Mouse (Mus musculus) midbrain, embryonic 12.5 days (tissue): ENCODE data around the gene Mettl8. TPM values are rescaled to one million over a fixed set of nuclear protein-coding genes. Genes with fewer than 3 reads are reported as not detected.

Source experiments
- ATAC-seq: fragments of 200-750 bp; cut with Nextera tagmentation; 2 replicates; pipeline ENCODE4 v1.8.0; 2017; ENCODE audit warnings: low read depth, moderate TSS enrichment, moderate library complexity; ENCODE audit not compliant: low FRiP score
- H3K27ac ChIP-seq: fragments of 300-500 bp; sonication (generic); replicated peaks from 2 replicates; pipeline ENCODE4 v1.5.1; 2016; ENCODE audit warnings: mild to moderate bottlenecking
- H3K27me3 ChIP-seq: fragments of 300-500 bp; sonication (generic); 2 replicates; pipeline ENCODE4 v1.6.1; 2016; ENCODE audit warnings: mild to moderate bottlenecking
- H3K36me3 ChIP-seq: fragments of 300-500 bp; sonication (generic); 2 replicates; pipeline ENCODE4 v1.6.1; 2016
- H3K4me1 ChIP-seq: fragments of 300-500 bp; sonication (generic); 2 replicates; pipeline ENCODE4 v1.6.1; 2016
- H3K4me2 ChIP-seq: fragments of 300-500 bp; sonication (generic); replicated peaks from 2 replicates; pipeline ENCODE4 v1.6.1; 2016; ENCODE audit warnings: mild to moderate bottlenecking, moderate library complexity
- H3K4me3 ChIP-seq: fragments of 300-500 bp; sonication (generic); 2 replicates; pipeline ENCODE4 v1.5.1; 2016; ENCODE audit warnings: mild to moderate bottlenecking
- H3K9ac ChIP-seq: fragments of 300-500 bp; sonication (generic); replicated peaks from 2 replicates; pipeline ENCODE4 v1.6.1; 2016; ENCODE audit warnings: mild to moderate bottlenecking, moderate library complexity
- H3K9me3 ChIP-seq: fragments of 300-500 bp; sonication (generic); 2 replicates; pipeline ENCODE4 v1.6.1; 2016; ENCODE audit warnings: mild to moderate bottlenecking
- WGBS: fragments of 180-500 bp; shearing (Covaris S2); methylation state at CpG from one replicate; pipeline ENCODE4 v1.1.7; 2016; 5-methylcytosine and 5-hydroxymethylcytosine counted together
- polyA plus RNA-seq: library from polyadenylated mRNA; unstranded; fragments of >200 nt; fragmentation: Nextera tagmentation; extraction: Ambion mirVana; gene quantifications from 2 replicates; pipeline ENCODE4 v1.2.1, GENCODE M21; 2016

The Mettl8 gene
- polyA plus RNA-seq, 1 experiment from 2014 or later: 19.9 TPM

DNA sequence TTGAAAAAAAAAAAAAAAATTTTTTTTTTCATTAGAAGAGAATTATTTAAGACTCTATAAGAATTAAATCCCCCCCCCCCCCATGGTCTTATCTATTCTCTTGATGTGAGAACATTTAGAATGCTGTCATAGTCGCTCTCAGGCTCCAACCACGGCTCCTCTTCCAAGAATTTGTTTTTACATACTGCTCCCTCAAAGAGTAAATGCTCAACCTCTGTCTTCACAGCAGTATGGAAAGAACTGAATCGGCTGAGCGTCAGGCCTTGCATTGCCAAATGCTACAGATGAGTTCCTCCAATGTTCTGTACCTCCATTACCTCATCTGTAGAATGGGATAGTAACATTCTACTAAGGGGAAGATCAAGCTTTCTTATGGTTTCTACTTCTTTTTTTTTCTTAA is 16.2 kb upstream of the Mettl8 start:
- WGBS: 98% methylated on average over 4 of the region's 4 CpGs
- H3K4me2 ChIP-seq: no peak overlapping the region
- H3K9me3 ChIP-seq: no peaks in the 10 kb centered on the region
- no peak overlapping the region for H3K4me3 ChIP-seq
- no peak overlapping the region for H3K9ac ChIP-seq
- no peak overlapping the region for H3K27ac ChIP-seq
- H3K27me3 ChIP-seq: no peaks in the 10 kb centered on the region
- H3K36me3 ChIP-seq: peaks cover 10% of the 10 kb centered on the region
- H3K4me1 ChIP-seq: no peaks in the 10 kb centered on the region
- ATAC-seq: no peak

- peak overlapping the region; percentile 78 for H3K9ac ChIP-seq
- peak overlapping the region; percentile 95 for H3K27ac ChIP-seq
- no peaks in the 10 kb centered on the region for H3K9me3 ChIP-seq
- no peaks in the 10 kb centered on the region for H3K27me3 ChIP-seq
- peak overlapping the region; percentile 62 for H3K4me2 ChIP-seq
- ATAC-seq: no peak
- peaks cover 15% of the 10 kb centered on the region for H3K4me1 ChIP-seq
- H3K4me3 ChIP-seq: peak overlapping the region; percentile 79
- 14% methylated on average over 21 of the region's 21 CpGs for WGBS
- peaks cover 22% of the 10 kb centered on the region; the same call in 1 of the 2 replicates for H3K36me3 ChIP-seq
Observed at GRCm38 (mm10) chr2:71056115-71056835, 892 bp upstream of the Mettl8 start.

DNA sequence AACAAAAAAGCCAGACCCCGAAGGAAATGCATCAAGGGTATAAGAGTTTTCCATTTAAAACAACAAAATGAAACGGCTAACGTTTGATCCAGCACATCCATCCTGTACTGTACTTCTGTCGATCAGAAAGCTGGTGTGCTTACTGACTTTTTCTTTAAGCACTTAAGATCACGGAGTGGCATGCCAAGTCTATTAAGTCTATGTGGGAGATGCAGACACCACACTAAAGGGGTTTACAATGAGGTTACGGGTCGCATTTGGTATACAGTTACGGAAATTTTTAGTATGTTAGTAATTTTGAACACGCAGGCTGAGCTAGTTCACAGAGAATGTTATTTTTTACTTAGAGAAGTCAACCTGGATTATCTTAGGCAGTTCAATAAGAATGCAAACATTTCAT is 667 bp downstream of the Mettl8 start:
- peak overlapping the region; percentile 79 for H3K4me3 ChIP-seq
- peaks cover 15% of the 10 kb centered on the region for H3K4me1 ChIP-seq
- no peak for ATAC-seq
- peaks cover 16% of the 10 kb centered on the region; the same call in 1 of the 2 replicates for H3K36me3 ChIP-seq
- H3K9ac ChIP-seq: peak overlapping the region; percentile 67
- no peaks in the 10 kb centered on the region for H3K27me3 ChIP-seq
- H3K4me2 ChIP-seq: peak overlapping the region; percentile 66
- H3K27ac ChIP-seq: no peak overlapping the region
- no peaks in the 10 kb centered on the region for H3K9me3 ChIP-seq
- 64% methylated on average over 9 of the region's 9 CpGs for WGBS

- H3K27me3 ChIP-seq: no peaks in the 10 kb centered on the region
- no peaks in the 10 kb centered on the region for H3K36me3 ChIP-seq
- no peak overlapping the region for H3K27ac ChIP-seq
- H3K4me1 ChIP-seq: peaks cover 15% of the 10 kb centered on the region
- ATAC-seq: no peak
- H3K9ac ChIP-seq: no peak overlapping the region
- no peak overlapping the region for H3K4me2 ChIP-seq
- WGBS: 92% methylated on average over 7 of the region's 7 CpGs
- H3K4me3 ChIP-seq: no peak overlapping the region
- no peaks in the 10 kb centered on the region for H3K9me3 ChIP-seq
Observed at GRCm38 (mm10) chr2:71050511-71050910, 4.9 kb downstream of the Mettl8 start.

DNA sequence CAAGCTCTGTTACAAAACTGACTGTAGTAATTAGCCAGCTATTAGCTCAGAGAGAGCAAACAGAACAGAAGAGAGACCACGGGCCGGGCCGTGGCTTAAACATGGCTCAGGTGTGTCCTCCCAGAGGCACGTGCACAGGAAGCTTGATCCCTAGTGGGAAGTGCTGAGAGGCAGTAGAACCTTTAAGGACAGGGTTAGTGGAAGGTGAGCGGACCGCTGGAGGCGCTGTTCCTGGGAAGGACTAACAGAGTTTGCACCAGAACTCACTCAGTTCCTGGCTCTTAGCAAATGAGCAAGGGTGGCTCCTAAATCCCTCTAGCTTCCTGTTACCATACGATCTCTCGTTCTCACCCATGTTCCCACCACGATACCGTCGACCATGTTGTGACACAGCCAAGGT is 6.5 kb downstream of the Mettl8 start:
- ATAC-seq: no peak
- no peak overlapping the region for H3K27ac ChIP-seq
- H3K4me2 ChIP-seq: no peak overlapping the region
- no peaks in the 10 kb centered on the region for H3K9me3 ChIP-seq
- H3K4me3 ChIP-seq: no peak overlapping the region
- 81% methylated on average over 12 of the region's 12 CpGs for WGBS
- H3K4me1 ChIP-seq: 0 out of 2 replicates have a peak, but pooled peaks cover 5% of the 10 kb centered on the region
- H3K27me3 ChIP-seq: no peaks in the 10 kb centered on the region
- no peaks in the 10 kb centered on the region for H3K36me3 ChIP-seq
- H3K9ac ChIP-seq: no peak overlapping the region

GRCm38 (mm10) chr2:71046751-71047320 is 8.5 kb downstream of the Mettl8 start:
- H3K36me3 ChIP-seq: no peaks in the 10 kb centered on the region
- ATAC-seq: no peak
- 79% methylated on average over 6 of the region's 6 CpGs for whole genome bisulfite sequencing
- H3K4me2 ChIP-seq: no peak overlapping the region
- H3K27ac ChIP-seq: no peak overlapping the region
- H3K4me1 ChIP-seq: no peaks in the 10 kb centered on the region
- H3K4me3 ChIP-seq: no peak overlapping the region
- H3K27me3 ChIP-seq: no peaks in the 10 kb centered on the region
- no peak overlapping the region for H3K9ac ChIP-seq
- no peaks in the 10 kb centered on the region for H3K9me3 ChIP-seq

DNA sequence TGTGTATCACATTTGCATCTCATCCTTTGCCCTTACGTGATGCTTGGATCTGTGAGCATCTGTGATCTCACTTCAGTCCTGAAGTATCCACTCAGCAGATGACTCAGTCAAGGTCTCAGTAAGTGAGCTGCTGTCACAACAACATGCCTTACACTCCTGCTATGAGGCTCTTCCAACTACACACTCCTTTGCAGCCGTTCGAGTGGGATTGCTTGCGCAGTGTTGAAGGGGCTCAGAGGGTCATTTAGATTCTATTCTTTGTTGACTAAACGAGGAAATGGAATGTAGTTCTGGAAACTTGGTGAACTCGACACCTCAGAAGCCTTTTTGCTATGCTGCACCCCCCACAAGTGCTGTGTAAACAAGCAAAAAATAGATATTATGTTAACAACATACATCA is 9.2 kb downstream of the Mettl8 start:
- no peaks in the 10 kb centered on the region for H3K27me3 ChIP-seq
- no peaks in the 10 kb centered on the region for H3K9me3 ChIP-seq
- WGBS: 76% methylated on average over 6 of the region's 6 CpGs
- no peak overlapping the region for H3K27ac ChIP-seq
- H3K4me1 ChIP-seq: no peaks in the 10 kb centered on the region
- H3K9ac ChIP-seq: no peak overlapping the region
- ATAC-seq: no peak
- no peak overlapping the region for H3K4me3 ChIP-seq
- H3K36me3 ChIP-seq: no peaks in the 10 kb centered on the region
- no peak overlapping the region for H3K4me2 ChIP-seq

- ATAC-seq: peak; percentile 38; the same call in 1 of the 2 replicates
- peaks cover 8% of the 10 kb centered on the region for H3K4me1 ChIP-seq
- H3K9ac ChIP-seq: no peak overlapping the region
- H3K27me3 ChIP-seq: no peaks in the 10 kb centered on the region
- no peaks in the 10 kb centered on the region for H3K9me3 ChIP-seq
- H3K27ac ChIP-seq: no peak overlapping the region
- no peaks in the 10 kb centered on the region for H3K36me3 ChIP-seq
- H3K4me3 ChIP-seq: no peak overlapping the region
- WGBS: 45% methylated on average over 11 of the region's 11 CpGs
- H3K4me2 ChIP-seq: no peak overlapping the region
Observed at GRCm38 (mm10) chr2:71039522-71040121, 15.8 kb downstream of the Mettl8 start.

DNA sequence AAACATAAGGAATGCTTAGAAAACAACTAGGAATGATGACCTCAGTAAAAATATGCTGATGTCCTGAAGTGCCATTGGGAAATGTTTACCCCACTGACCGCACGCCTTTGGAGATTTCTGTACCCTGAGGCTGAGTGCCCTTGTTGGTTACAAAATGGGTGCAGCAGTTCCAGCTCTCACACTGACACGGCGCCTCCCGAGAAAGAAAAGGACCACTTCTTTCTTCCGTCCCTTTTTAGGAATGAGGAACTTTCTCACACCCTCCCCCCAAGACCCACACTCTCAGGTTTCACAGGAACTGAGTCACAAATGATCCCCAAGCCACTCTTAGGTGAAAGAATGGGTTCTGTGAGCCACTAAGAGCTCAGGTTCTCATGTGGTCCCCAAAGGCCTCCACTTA is 17.9 kb downstream of the Mettl8 start:
- H3K9me3 ChIP-seq: no peaks in the 10 kb centered on the region

GRCm38 (mm10) chr2:71033987-71034386 is 21.4 kb downstream of the Mettl8 start:
- 37% methylated on average over 8 of the region's 8 CpGs for WGBS
- Histone ChIP-seq H3K9me3 (no peaks in the 10 kb centered on the region), H3K36me3 (no peaks in the 10 kb centered on the region), H3K9ac (no peak overlapping the region), H3K27me3 (no peaks in the 10 kb centered on the region), H3K4me3 (no peak overlapping the region), H3K27ac (peak overlapping the region; percentile 66), H3K4me1 (peaks cover 38% of the 10 kb centered on the region), H3K4me2 (no peak overlapping the region; the same call in 1 of the 2 replicates)
- ATAC-seq: peak; percentile 84

More for the DNA sequence above, 17.9 kb downstream of the Mettl8 start:
- Histone ChIP-seq H3K4me2 (no peak overlapping the region), H3K4me3 (no peak overlapping the region), H3K4me1 (peaks cover 26% of the 10 kb centered on the region), H3K36me3 (no peaks in the 10 kb centered on the region), H3K27ac (no peak overlapping the region), H3K9ac (no peak overlapping the region), H3K27me3 (no peaks in the 10 kb centered on the region)
- ATAC-seq: no peak
- WGBS: 89% methylated on average over 6 of the region's 6 CpGs

GRCm38 (mm10) chr2:71033014-71033413 is 22.4 kb downstream of the Mettl8 start:
- 92% methylated on average over 4 of the region's 4 CpGs for WGBS
- Histone ChIP-seq H3K9me3 (no peaks in the 10 kb centered on the region), H3K4me1 (peaks cover 38% of the 10 kb centered on the region), H3K4me2 (no peak overlapping the region), H3K9ac (no peak overlapping the region), H3K27ac (0 out of 2 replicates have a peak overlapping the region, but pooled peaks have one; percentile 52), H3K4me3 (no peak overlapping the region), H3K36me3 (no peaks in the 10 kb centered on the region), H3K27me3 (no peaks in the 10 kb centered on the region)
- no peak for ATAC-seq
